Mouse (Mus musculus) heart, postnatal 0 days (tissue): ENCODE data around the gene Fam229b. TPM values are rescaled to one million over a fixed set of nuclear protein-coding genes. Genes with fewer than 3 reads are reported as not detected.

Experiments
- ATAC-seq: fragments of 200-750 bp; cut with Nextera tagmentation; 2 replicates; pipeline ENCODE4 v1.8.0; 2017; ENCODE audit warnings: low read depth, moderate number of reproducible peaks, moderate library complexity; ENCODE audit not compliant: insufficient read depth
- DNase-seq: peaks from one replicate; pipeline ENCODE4 v3.0.0-alpha.2; 2016; ENCODE audit warnings: low spot score
- H3K27ac ChIP-seq: fragments of 300-500 bp; sonication (generic); 2 replicates; pipeline ENCODE4 v1.5.1; 2014; ENCODE audit warnings: low read depth, mild to moderate bottlenecking
- H3K27me3 ChIP-seq: fragments of 300-500 bp; sonication (generic); 2 replicates; pipeline ENCODE4 v1.6.1; 2014; ENCODE audit warnings: low read length, mixed read lengths; ENCODE audit not compliant: control insufficient read depth, insufficient read depth
- H3K36me3 ChIP-seq: fragments of 300-500 bp; sonication (generic); replicated peaks from 2 replicates; pipeline ENCODE4 v1.6.1; 2014; ENCODE audit warnings: low read length, mixed read lengths; ENCODE audit not compliant: control insufficient read depth, insufficient read depth
- H3K4me1 ChIP-seq: fragments of 300-500 bp; sonication (generic); 2 replicates; pipeline ENCODE4 v1.6.1; 2014; ENCODE audit warnings: antibody characterized with exemption; ENCODE audit not compliant: control insufficient read depth, insufficient read depth
- H3K4me2 ChIP-seq: fragments of 300-500 bp; sonication (generic); 2 replicates; pipeline ENCODE4 v1.6.1; 2014; ENCODE audit warnings: low read depth, mild to moderate bottlenecking, low read length, moderate library complexity
- H3K4me3 ChIP-seq: fragments of 300-500 bp; sonication (generic); 2 replicates; pipeline ENCODE4 v1.5.1; 2014; ENCODE audit warnings: low read depth, low read length
- H3K9ac ChIP-seq: fragments of 300-500 bp; sonication (generic); replicated peaks from 2 replicates; pipeline ENCODE4 v1.6.1; 2014; ENCODE audit warnings: low read depth, low read length, mixed read lengths
- H3K9me3 ChIP-seq: fragments of 300-500 bp; sonication (generic); replicated peaks from 2 replicates; pipeline ENCODE4 v1.6.1; 2016; ENCODE audit warnings: low read length; ENCODE audit not compliant: control insufficient read depth
- CTCF ChIP-seq: IDR thresholded peaks from 2 replicates; pipeline ENCODE4 v1.5.1; 2016; ENCODE audit warnings: antibody characterized with exemption, control low read depth, low read depth
- EP300 ChIP-seq: IDR thresholded peaks from 2 replicates; pipeline ENCODE4 v1.6.1; 2016; ENCODE audit warnings: antibody characterized with exemption, low read depth
- WGBS: fragments of 180-500 bp; shearing (Covaris S2); extraction: QIAGEN DNeasy Blood & Tissue Kit; methylation state at CpG from one replicate; pipeline ENCODE4 v1.1.7; 2014; 5-methylcytosine and 5-hydroxymethylcytosine counted together
- polyA plus RNA-seq: library from polyadenylated mRNA; unstranded; fragments of >200 nt; fragmentation: Nextera tagmentation; extraction: Ambion mirVana; gene quantifications from 2 replicates; pipeline ENCODE4 v1.2.1, GENCODE M21; 2015
- total RNA-seq: library from RNA; depleted of rRNA; stranded (reverse); fragments of >200 nt; gene quantifications from 2 replicates; pipeline ENCODE4 v1.2.3, GENCODE M21; 2014; ENCODE audit warnings: low replicate concordance; rRNA removed

Fam229b gene
- total RNA-seq (0.35 and 5.2 TPM in 2 replicates), polyA plus RNA-seq (14.8 and 15.1 TPM in 2 replicates)

- no peak for TF ChIP-seq EP300
- TF ChIP-seq CTCF = no peak
- peak within 1 kb of the TSS; percentile 94 for H3K4me2 ChIP-seq
- peak within 1 kb of the TSS; percentile 62 for H3K9ac ChIP-seq
- H3K36me3 ChIP-seq = peaks cover 12% of the 10 kb centered on the region
- no peaks in the 10 kb centered on the region for H3K9me3 ChIP-seq
- DNase-seq = peak; percentile 96
- ATAC-seq = peak; percentile 88
- no peaks in the 10 kb centered on the region for H3K27me3 ChIP-seq
- H3K4me3 ChIP-seq = peak within 1 kb of the TSS; percentile 70
- no peaks in the 10 kb centered on the region for H3K4me1 ChIP-seq
- 4% methylated on average over 47 of the region's 47 CpGs for WGBS
- H3K27ac ChIP-seq = no peak within 1 kb of the TSS
These were observed at the start of gene Fam229b, which contains the start of gene Tube1 for GRCm38 (mm10) chr10:39133462-39134310. Gene Fam229b, minus strand, starts transcription at chr10:39133914. Gene Tube1, plus strand, starts transcription at chr10:39133976.

DNA sequence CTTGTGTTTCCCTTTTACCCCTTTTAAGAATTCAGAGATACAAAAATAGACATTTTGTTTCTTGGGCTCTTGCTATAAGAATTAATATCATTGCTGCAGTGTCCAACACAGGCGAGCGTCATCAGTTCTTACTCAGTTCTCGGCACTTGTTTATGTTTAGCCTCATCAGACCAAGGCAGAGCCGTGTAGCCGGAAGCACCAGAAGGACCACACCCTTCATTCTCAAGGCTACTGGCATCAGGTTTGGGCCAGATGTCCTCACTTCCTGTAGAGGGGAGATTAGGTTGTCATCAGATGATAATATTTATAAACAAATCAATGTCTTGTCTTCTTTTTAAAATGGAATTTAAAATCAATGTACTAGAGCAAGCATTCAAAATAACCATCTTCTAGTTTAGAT lies 43.3 kb upstream of the Fam229b start:
- DNase-seq = no peak
- no peak for ATAC-seq
- Histone ChIP-seq H3K9ac (no peak overlapping the region), H3K27ac (no peak overlapping the region), H3K4me3 (no peak overlapping the region), H3K36me3 (no peaks in the 10 kb centered on the region), H3K4me1 (0 out of 2 replicates have a peak, but pooled peaks cover 3% of the 10 kb centered on the region), H3K27me3 (no peaks in the 10 kb centered on the region), H3K4me2 (no peak overlapping the region), H3K9me3 (0 out of 2 replicates have a peak, but pooled peaks cover 9% of the 10 kb centered on the region)
- TF ChIP-seq CTCF = no peak
- no peak for TF ChIP-seq EP300
- 62% methylated on average over 5 of the region's 5 CpGs for WGBS

GRCm38 (mm10) chr10:39173077-39173476 lies 39.4 kb upstream of the Fam229b start:
- Histone ChIP-seq H3K9ac (no peak overlapping the region), H3K4me2 (peak overlapping the region; percentile 50), H3K4me1 (0 out of 2 replicates have a peak, but pooled peaks cover 3% of the 10 kb centered on the region), H3K36me3 (no peaks in the 10 kb centered on the region), H3K9me3 (0 out of 2 replicates have a peak, but pooled peaks cover 3% of the 10 kb centered on the region), H3K4me3 (peak overlapping the region; percentile 7; the same call in 1 of the 2 replicates), H3K27ac (peak overlapping the region; percentile 65), H3K27me3 (no peaks in the 10 kb centered on the region)
- WGBS = 42% methylated on average over 13 of the region's 13 CpGs
- TF ChIP-seq EP300 = no peak
- ATAC-seq = no peak
- DNase-seq = peak; percentile 72

DNA sequence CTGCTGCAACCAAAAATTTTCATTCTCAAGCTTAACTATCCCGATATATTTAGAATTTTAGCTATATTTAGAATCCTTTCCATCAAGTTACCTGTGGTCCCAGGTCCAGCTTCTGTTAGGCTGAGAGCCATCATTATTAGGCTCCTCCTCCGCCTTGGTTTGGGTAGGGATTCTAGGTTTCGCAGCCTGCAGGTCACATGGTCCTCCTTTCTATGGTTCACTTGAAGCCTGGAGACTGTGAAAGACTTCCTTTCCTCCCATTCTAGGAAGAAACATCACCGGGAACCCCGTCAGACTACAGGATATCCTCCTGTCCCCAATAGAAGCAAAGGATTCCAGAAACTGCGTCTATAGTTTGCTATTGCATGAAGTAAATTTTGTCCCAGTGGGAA lies 38.8 kb upstream of the Fam229b start:
- H3K9ac ChIP-seq = no peak overlapping the region
- H3K27ac ChIP-seq = peak overlapping the region; percentile 65
- H3K4me1 ChIP-seq = 0 out of 2 replicates have a peak, but pooled peaks cover 3% of the 10 kb centered on the region
- TF ChIP-seq EP300 (no peak), CTCF (no peak)
- H3K4me3 ChIP-seq = peak overlapping the region; percentile 7; the same call in 1 of the 2 replicates
- DNase-seq (no peak), ATAC-seq (no peak)
- H3K9me3 ChIP-seq = no peaks in the 10 kb centered on the region
- 57% methylated on average over 6 of the region's 6 CpGs for WGBS
- H3K27me3 ChIP-seq = no peaks in the 10 kb centered on the region
- no peaks in the 10 kb centered on the region for H3K36me3 ChIP-seq
- H3K4me2 ChIP-seq = peak overlapping the region; percentile 94

DNA sequence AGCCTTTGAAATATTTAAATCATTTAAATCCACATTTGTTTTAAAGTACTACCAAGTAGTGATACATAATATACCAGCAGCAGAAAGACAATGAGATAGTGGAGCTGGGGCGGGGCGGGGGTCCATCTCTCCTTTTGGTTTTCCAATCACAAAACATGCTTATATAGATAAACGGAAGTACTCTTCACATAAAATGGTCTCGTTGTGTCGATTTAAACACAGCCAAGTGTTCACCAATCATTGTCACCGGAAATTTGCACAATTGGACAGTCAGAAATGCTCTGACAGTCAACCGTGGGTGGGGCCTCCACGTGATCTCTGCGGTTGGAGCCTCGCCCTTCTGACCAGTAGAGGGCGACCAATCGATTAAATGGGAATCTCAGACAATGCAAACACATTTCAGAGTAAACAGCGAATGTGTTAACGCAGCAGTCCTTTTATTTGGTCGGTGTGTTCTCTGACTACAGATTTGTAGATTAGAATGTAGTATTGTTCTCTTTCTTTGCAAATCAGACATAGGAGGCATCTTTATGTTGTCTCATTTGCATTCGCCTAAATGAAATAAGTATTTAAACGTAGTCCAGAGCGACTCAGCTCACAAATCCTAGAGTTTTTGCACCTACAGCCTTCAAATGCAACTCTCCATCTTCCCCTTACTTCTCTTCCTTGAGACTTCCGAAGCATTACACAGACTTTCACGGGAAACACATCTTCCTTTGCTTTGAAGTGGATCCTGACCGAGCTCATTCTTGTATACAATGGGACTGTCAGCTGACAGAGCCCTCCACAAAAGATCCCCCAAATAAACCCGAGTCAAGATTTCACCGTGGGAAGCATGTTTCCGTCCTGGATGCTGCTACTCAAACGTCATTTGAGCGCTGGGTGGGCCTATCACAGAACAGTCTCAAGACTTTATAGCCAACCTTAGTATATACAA lies 38.2 kb upstream of the Fam229b start:
- Histone ChIP-seq H3K4me1 (0 out of 2 replicates have a peak, but pooled peaks cover 3% of the 10 kb centered on the region), H3K9me3 (no peaks in the 10 kb centered on the region), H3K4me2 (peak overlapping the region; percentile 94), H3K9ac (peak overlapping the region; percentile 43; the same call in 1 of the 2 replicates), H3K4me3 (peak overlapping the region; percentile 63), H3K27ac (peak overlapping the region; percentile 76), H3K27me3 (no peaks in the 10 kb centered on the region), H3K36me3 (no peaks in the 10 kb centered on the region)
- 17% methylated on average over 26 of the region's 26 CpGs for WGBS
- TF ChIP-seq CTCF = peak; percentile 83
- 0 out of 2 replicates have a peak, but pooled peaks have one; percentile 39 for TF ChIP-seq EP300
- ATAC-seq (peak; percentile 86), DNase-seq (peak; percentile 89)
